Mouse (Mus musculus) embryo, embryonic 10 days (tissue): ENCODE measurements around the gene Frmd6.

Source experiments
- DNase-seq: peaks from one replicate; pipeline ENCODE4 v3.0.0-alpha.2; 2015; ENCODE audit warnings: low spot score

Gene Frmd6

GRCm38 (mm10) chr12:70851342-70851960 is 26.1 kb downstream of the Frmd6 start:
- peak; percentile 71 for DNase-seq

- no peak for DNase-seq
These were observed 27.7 kb downstream of the Frmd6 start for GRCm38 (mm10) chr12:70853026-70853425.

DNA sequence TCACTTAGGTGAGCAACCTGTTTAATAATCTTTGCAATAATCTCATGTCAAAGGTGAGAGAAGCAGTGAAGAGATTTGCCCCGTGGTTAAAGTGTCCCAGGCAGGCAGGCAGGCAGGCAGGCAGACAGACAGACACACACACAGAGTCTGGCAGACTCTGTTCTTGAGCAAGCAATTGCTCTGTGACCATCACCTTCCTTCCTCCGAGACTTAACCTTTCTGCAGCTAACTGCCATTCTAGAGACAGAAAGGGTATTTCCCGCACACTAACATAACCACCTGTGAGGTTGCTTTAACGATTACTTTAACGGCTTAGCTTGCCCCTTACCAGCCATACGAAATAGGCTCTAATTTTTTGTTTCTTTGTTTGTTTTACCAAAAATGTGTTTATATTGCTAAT is 30.4 kb downstream of the Frmd6 start:
- no peak for DNase-seq

DNA sequence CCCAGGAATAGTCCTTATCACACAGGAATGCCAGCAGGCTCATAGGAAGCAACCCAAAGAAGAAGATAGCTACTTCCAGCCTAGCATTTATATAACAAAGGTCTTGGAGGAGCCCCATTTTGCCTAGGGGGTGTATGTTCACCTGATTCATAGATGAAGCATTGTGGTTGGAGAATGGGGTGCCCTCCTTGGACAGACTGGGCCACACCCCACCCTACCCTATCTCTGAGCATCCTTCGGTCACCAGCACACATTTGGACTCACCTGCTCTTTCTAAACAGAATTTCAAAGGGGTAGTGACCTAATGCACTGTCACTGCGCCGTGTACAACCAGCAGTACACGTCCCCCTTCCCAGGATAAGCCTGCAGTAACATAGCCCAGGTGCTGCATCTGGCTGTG is 31.5 kb downstream of the Frmd6 start:
- no peak for DNase-seq

- DNase-seq: no peak
These were observed 38.0 kb downstream of the Frmd6 start for GRCm38 (mm10) chr12:70863281-70863680.

GRCm38 (mm10) chr12:70867780-70868179 is 42.5 kb downstream of the Frmd6 start:
- no peak for DNase-seq

DNA sequence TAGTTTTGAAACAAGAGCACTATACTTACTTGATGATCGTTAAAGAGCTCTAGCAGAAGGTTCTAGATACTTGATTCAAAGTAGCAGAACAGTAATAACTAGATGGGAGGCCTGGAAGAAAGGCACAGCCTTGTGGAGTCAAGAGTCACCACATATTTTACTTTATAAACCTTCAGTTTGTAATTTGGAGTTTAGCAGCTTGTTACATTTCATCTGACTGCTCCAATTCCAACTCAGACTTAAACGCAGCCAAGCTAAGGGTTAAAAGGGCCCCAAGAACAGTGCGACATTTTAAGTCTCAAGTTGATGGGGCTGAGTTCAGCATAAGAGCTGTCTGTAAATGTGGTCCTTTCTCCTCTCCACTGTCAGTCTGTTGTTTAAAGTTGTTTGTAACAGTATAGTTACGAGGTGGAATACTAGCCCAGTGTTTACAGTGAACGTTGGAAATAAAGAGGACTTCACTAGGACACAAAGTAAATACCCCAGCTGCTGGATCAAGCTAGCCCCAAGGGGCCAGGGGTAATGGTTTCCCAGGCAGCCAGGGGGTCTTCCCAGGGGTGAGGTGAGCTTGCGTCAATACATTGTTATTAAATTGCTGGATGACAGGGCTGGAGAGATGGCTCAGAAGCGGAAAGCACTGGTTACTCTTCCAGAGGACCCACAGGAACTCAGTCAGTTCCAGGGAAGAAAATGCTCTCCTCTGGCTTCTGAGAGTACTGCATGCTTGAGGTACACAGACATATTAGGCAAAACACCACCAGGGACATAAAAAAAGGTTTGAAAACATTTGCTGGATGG is 43.1 kb downstream of the Frmd6 start:
- no peak for DNase-seq

GRCm38 (mm10) chr12:70868988-70869291 is 43.6 kb downstream of the Frmd6 start:
- no peak for DNase-seq

GRCm38 (mm10) chr12:70873544-70873943 is 48.2 kb downstream of the Frmd6 start:
- no peak for DNase-seq

GRCm38 (mm10) chr12:70876270-70876998 is 51.1 kb downstream of the Frmd6 start:
- DNase-seq: no peak

DNA sequence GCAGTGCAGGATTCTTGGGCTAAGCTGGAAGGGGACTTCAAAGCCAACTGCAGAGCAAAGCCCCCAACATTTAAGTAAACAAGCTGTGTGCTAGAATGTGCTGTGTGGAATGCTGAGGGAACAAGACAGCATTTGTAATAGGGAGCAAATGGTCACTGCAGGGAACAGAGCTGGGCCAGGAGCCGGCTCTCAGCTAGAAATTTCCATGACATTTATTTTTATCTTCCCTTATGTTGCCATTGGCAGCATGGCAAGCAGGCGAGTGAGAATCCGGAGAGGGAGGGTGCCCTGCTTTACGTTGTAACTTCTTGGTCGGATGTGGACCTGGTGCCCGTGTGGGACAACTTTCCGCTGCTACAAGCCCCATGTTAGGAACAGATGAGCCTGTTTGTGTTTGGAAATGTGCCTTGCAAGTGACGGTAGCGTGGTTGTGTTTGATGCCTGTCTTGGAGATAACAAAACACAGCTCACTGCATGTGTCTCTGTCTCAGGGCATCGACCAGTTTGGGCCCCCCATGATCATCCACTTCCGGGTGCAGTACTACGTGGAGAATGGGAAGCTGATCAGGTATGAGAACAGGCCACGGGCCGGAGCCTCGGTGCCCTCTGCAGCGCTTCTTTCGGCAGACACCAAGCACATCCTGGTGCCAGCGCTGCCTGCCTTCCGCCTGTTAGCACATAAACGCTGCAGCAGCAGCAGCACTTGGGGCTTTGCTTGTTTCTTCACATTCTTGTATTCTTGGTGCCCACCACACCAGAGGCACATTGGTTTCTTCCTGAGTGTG is 52.8 kb downstream of the Frmd6 start:
- no peak for DNase-seq

DNA sequence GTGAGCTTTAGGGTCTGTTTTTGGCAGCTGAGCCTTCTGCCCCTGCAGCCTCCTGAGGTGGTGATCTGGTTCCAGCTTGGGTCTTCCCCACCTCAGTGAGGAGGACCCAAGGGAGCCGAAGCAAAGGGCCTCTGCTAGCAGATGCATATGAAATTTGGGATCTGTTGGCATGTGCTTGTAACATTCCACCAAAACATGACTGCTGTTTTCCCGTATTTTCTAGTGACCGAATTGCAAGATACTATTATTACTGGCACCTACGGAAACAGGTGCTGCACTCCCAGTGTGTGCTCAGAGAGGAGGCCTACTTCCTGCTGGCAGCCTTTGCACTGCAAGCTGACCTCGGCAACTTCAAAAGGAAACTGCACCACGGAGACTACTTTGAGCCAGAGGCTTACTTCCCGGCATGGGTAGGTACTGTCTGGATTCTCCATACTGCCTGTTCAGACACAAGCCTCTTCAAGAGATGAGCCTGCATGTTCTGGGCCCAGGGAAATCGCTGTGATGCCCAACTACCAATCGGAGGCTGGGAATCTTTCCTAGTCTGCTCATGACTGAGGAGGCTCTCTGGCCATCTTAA is 55.2 kb downstream of the Frmd6 start:
- no peak for DNase-seq

DNA sequence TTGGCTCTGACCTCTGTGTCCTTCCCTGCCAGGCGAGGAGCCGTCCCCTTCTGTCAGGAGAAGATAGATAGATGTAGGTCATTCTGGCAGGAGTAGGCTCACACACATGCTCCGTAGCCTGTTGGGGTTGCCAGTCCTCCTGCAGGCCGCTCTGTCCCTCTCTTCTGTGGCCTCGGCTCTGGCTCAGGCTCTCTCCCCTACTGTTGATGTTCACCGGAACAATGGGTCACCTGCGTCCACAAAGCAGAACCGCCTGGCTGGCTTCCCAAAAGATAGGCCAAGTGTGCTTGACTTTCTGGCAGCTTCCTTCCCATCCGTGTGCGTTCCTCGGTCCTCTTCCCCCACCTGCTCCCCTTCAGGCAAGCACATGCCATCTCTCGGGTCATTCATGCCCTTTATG is 56.0 kb downstream of the Frmd6 start:
- no peak for DNase-seq

DNA sequence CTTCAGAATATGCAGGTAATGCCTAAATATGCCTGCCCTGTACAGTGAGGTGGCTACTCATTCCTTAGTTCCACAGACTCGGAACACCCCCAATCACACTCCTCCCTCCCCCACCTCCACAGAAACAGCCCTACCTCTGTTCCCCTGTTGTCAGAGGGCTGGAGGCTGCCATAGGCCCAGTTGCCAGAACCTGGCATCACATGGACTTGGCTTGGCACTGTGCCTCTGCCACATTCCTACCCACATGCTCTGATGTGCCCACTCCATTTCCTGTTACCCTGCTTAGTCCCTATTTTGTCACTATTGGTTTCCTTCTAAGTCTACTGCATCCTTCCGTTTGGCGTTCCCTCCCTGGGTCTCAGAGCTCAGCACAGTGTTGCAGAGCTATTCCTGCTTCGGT is 56.5 kb downstream of the Frmd6 start:
- no peak for DNase-seq

DNA sequence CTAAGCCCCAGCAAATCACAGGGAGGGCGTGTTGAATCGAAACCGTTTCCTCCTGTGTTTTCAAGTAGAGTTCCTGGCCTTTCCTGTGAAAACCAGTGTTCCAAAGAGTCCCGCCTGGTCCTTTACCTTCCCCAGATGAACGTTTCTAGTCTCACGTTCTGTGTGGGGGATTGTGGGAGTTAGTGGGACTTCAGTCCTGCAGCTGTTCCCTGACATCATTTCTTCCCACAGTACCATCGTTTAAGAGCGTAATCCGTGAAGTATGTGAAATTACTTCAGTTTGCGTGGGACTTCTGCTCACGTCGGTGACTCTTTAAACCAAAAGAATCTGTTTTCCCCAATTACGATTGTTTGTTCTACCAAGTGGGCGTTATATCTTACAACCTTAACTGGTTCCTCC is 57.8 kb downstream of the Frmd6 start:
- DNase-seq: no peak

DNA sequence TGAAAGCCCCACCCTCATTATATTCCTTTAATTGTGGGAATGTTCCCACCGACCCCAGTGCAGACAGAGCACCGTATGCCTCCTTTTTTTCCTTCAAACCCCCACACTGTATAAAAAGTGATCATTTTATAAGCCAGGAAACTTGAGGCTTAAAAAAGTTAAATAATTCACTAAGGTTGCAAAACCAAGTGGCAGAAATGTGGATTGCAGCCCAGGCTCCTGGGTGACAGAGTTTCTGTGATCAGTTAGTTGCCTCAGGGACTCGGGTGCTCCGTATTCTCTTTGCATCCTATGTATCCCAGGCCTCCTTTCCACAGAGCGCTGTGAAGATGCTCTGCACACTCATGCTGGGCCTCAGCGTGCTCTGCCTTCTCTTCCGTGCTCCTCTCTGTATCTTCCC is 58.8 kb downstream of the Frmd6 start:
- no peak for DNase-seq

DNA sequence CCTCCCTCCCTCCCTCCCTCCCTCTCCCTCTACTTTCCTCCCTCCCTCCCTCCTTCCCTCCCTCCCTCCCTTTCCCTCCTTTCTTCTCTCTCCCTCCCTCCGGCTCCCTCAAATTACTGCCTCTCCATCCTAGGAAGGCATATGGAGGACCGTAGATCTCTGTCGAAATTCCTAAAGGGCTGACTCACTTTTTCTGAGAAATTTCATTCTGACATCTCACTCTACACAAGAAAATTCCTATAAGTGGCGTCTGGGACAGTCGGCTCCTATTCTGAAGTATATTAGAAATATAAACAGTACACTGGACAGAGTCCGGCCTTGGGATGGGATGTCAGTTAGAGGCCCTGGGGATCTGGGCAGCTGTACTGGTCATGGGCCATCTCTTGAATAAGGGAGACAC is 59.7 kb downstream of the Frmd6 start:
- DNase-seq: no peak

GRCm38 (mm10) chr12:70885576-70885975 is 60.3 kb downstream of the Frmd6 start:
- DNase-seq: no peak

DNA sequence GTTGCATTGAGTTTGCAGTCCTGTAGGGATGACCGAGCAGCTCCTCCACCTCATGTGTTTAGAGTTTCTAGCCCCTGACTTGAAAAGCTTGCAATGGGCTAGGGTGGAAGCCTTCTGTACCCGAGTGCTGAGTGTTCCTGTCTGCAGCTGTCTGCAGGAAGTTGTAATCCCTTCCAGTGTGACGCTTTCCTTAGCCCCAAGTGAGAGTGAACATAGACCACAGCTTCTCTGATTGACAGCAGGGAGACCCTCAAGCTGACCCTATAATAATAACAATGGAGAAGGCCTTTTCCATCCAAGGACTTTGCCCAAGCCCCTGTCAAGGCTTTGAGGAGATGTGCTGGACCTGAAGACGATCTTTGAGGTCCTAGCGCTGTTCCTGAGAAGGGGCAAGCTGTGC is 65.1 kb downstream of the Frmd6 start:
- DNase-seq: no peak

- DNase-seq: no peak
These were observed 65.7 kb downstream of the Frmd6 start for GRCm38 (mm10) chr12:70890874-70891470.

GRCm38 (mm10) chr12:70895275-70895674 is 70.0 kb downstream of the Frmd6 start:
- DNase-seq: no peak

GRCm38 (mm10) chr12:70896068-70896467 is 70.8 kb downstream of the Frmd6 start:
- DNase-seq: no peak
